Mouse (Mus musculus) midbrain, embryonic 10.5 days (tissue): Measurements from ENCODE around the gene Evl. TPM values are rescaled to one million over a fixed set of nuclear protein-coding genes. Genes with fewer than 3 reads are reported as not detected.

Experiments used
- DNase-seq: peaks from one replicate; pipeline ENCODE4 v3.0.0-alpha.2; 2017; ENCODE audit warnings: low spot score
- H3K27ac ChIP-seq: fragments of 300-500 bp; sonication (generic); replicated peaks from 2 replicates; pipeline ENCODE4 v1.5.1; 2016; ENCODE audit warnings: mild to moderate bottlenecking
- H3K27me3 ChIP-seq: fragments of 300-500 bp; sonication (generic); 2 replicates; pipeline ENCODE4 v1.6.1; 2016; ENCODE audit warnings: low read depth, mild to moderate bottlenecking; ENCODE audit not compliant: poor library complexity, severe bottlenecking
- H3K36me3 ChIP-seq: fragments of 300-500 bp; sonication (generic); 2 replicates; pipeline ENCODE4 v1.6.1; 2016; ENCODE audit warnings: mild to moderate bottlenecking, moderate library complexity
- H3K4me1 ChIP-seq: fragments of 300-500 bp; sonication (generic); 2 replicates; pipeline ENCODE4 v1.6.1; 2016
- H3K4me3 ChIP-seq: fragments of 300-500 bp; sonication (generic); 2 replicates; pipeline ENCODE4 v1.5.1; 2016; ENCODE audit warnings: mild to moderate bottlenecking, moderate library complexity
- H3K9me3 ChIP-seq: fragments of 300-500 bp; sonication (generic); replicated peaks from 2 replicates; pipeline ENCODE4 v1.6.1; 2016; ENCODE audit warnings: mild to moderate bottlenecking
- WGBS: fragments of 180-500 bp; shearing (Covaris S2); methylation state at CpG from one replicate; pipeline ENCODE4 v1.1.7; 2016; 5-methylcytosine and 5-hydroxymethylcytosine counted together
- polyA plus RNA-seq: library from polyadenylated mRNA; unstranded; fragments of >200 nt; fragmentation: Nextera tagmentation; extraction: Ambion mirVana; gene quantifications from 2 replicates; pipeline ENCODE4 v1.2.1, GENCODE M21; 2016

Gene Evl
- polyA plus RNA-seq, 1 experiment from 2014 or later, result 57.7 TPM

DNA sequence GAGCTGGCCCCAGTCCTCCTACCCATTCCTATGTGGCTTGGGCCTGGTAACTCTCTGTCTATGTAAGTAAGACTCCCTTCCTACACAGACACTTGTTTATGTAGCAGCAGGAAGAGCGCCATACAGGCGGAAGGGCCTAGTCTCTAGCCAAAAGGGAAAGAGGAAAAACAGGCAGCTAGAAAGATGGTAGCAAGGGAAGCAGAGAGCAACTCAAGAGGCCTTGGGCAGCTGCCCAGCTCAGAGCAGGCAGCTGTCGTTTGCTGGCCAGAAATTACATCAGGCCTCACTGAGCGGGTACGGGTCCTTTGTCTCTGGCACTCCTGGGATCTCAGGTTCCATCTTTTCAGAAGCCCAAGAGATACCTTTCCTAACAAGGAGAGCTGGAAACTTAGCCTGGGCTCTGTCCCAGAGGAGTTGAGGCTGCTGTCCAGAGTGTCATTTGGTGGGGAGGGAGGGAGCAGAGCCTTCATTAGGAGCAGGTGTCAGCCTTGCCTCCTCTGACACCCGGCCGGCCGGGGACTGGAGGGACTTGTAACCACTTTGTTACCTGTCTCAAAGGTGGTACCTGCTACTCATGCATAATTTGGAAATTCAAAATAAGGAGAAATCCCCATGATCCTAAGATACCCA is 114.2 kb downstream of the Evl start:
- H3K4me3 ChIP-seq, result no peak overlapping the region
- no peaks in the 10 kb centered on the region for H3K27me3 ChIP-seq
- no peak for DNase-seq
- WGBS, result 90% methylated on average over 8 of the region's 8 CpGs
- no peak overlapping the region for H3K27ac ChIP-seq
- H3K9me3 ChIP-seq, result no peaks in the 10 kb centered on the region
- peaks cover 79% of the 10 kb centered on the region for H3K36me3 ChIP-seq
- H3K4me1 ChIP-seq, result 0 out of 2 replicates have a peak, but pooled peaks cover 4% of the 10 kb centered on the region

DNA sequence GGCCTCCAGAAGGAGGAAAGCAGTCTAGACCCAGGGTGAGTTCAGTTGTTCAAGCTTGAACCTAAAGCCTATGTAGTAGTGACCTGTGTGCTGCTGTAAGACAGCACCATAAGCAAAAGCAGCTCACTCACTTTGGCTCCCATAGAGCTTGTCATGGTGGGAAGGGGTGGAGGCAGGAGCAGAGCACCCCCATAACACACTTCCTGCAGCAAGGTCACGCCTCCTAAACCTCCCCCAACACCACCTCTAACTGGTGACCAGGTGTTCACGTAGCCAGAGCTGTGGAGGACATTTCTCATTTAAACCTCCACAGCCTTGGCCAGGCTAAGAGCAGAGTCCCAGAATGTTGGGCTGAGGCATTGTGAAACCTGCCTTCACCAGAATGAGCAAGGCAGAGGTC is 117.0 kb downstream of the Evl start:
- 90% methylated on average over 2 of the region's 2 CpGs for WGBS
- Histone ChIP-seq H3K36me3 (peaks cover 82% of the 10 kb centered on the region), H3K4me1 (no peaks in the 10 kb centered on the region), H3K27me3 (no peaks in the 10 kb centered on the region), H3K9me3 (no peaks in the 10 kb centered on the region), H3K27ac (no peak overlapping the region), H3K4me3 (no peak overlapping the region)
- no peak for DNase-seq

DNA sequence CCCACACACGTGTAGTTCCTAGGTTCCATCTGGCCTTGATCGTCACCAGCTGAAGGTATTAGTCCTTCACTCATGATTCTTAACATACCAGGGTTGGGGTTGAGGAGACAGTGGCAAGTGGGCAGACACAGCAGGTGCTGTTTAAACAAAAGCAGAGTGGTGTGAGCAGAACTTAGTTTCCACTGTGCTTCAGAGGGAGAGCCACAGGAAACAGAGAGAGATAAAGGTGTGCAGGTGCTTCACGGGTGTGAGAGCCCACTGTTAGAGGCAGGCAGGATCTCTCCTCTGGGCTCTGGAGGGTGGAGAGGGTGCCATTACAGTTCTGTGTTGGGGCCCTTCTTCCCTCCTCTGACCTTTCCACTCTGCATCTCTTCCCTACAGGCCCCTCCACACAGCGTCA is 118.4 kb downstream of the Evl start:
- no peaks in the 10 kb centered on the region for H3K9me3 ChIP-seq
- no peak overlapping the region for H3K4me3 ChIP-seq
- H3K4me1 ChIP-seq, result no peaks in the 10 kb centered on the region
- DNase-seq, result no peak
- peaks cover 87% of the 10 kb centered on the region for H3K36me3 ChIP-seq
- 93% methylated on average over 4 of the region's 4 CpGs for WGBS
- no peaks in the 10 kb centered on the region for H3K27me3 ChIP-seq
- H3K27ac ChIP-seq, result no peak overlapping the region

DNA sequence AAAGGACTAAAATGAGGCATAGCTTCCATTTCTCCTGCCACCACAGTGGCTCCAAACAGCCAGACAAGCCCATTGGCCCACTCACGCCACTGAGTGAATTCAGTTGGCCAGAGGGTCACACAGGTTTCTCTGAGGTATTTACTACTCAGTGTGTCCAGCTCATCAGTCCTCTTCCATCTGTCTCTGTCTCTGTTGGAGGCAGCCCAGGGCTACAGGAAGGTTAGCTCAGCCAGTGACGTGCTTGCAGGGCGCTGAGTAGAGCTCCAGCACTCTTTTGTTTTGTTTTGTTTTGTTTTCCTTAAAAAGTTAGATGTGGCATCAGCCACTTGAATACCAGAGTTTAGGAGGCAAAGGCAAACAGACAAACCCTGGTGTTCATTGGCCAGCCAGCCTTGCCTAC is 119.0 kb downstream of the Evl start:
- Histone ChIP-seq H3K4me1 (no peaks in the 10 kb centered on the region), H3K27ac (no peak overlapping the region), H3K9me3 (no peaks in the 10 kb centered on the region), H3K36me3 (peaks cover 93% of the 10 kb centered on the region), H3K4me3 (no peak overlapping the region), H3K27me3 (no peaks in the 10 kb centered on the region)
- no peak for DNase-seq
- 87% methylated on average over 3 of the region's 3 CpGs for WGBS

DNA sequence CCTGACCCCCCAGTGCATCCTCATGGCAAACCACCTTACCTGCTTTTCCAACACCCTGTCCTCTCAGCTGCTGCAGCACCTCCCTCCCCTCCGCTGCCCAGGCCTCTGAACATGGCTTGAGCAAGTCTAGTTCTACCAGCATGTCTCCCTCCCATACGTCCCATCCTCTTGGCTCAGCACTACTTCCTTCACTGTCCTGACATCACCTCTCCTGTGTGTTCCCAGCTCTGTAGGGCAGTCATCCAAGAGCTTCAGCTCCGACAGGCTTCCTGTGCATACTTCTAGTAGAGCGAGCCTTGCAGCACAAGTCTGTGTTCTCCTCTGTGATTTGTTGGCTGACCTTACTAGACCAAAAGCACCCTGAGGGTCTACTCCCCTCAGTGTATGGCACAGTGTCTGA is 120.0 kb downstream of the Evl start:
- no peak for DNase-seq
- H3K36me3 ChIP-seq, result peaks cover 96% of the 10 kb centered on the region
- no peaks in the 10 kb centered on the region for H3K4me1 ChIP-seq
- H3K4me3 ChIP-seq, result no peak overlapping the region
- H3K27ac ChIP-seq, result no peak overlapping the region
- H3K27me3 ChIP-seq, result no peaks in the 10 kb centered on the region
- H3K9me3 ChIP-seq, result no peaks in the 10 kb centered on the region
- WGBS, result 92% methylated on average over 4 of the region's 4 CpGs

DNA sequence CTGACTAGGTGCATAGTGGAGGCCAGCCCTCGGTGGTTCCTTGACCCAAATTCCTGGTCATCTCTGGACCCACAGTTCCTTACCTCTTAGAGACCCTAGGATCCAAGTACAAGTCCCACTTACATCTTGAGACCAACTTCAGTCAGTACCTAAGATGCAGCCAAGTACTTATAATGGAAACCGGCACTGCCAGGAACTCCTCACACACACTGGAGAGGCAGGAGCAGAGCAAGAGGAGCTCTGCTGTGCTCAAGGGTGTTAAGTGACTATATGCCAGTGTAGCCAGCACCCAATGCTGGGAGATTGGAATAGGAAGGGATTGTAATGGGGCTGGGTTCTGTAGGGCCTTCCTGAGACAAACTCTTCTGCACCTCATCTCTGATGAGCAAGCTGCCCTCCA is 120.4 kb downstream of the Evl start:
- H3K4me1 ChIP-seq, result no peaks in the 10 kb centered on the region
- no peak for DNase-seq
- no peak overlapping the region for H3K27ac ChIP-seq
- WGBS, result 94% methylated on average over 2 of the region's 2 CpGs
- peaks cover 96% of the 10 kb centered on the region for H3K36me3 ChIP-seq
- H3K27me3 ChIP-seq, result no peaks in the 10 kb centered on the region
- H3K9me3 ChIP-seq, result no peaks in the 10 kb centered on the region
- H3K4me3 ChIP-seq, result no peak overlapping the region

DNA sequence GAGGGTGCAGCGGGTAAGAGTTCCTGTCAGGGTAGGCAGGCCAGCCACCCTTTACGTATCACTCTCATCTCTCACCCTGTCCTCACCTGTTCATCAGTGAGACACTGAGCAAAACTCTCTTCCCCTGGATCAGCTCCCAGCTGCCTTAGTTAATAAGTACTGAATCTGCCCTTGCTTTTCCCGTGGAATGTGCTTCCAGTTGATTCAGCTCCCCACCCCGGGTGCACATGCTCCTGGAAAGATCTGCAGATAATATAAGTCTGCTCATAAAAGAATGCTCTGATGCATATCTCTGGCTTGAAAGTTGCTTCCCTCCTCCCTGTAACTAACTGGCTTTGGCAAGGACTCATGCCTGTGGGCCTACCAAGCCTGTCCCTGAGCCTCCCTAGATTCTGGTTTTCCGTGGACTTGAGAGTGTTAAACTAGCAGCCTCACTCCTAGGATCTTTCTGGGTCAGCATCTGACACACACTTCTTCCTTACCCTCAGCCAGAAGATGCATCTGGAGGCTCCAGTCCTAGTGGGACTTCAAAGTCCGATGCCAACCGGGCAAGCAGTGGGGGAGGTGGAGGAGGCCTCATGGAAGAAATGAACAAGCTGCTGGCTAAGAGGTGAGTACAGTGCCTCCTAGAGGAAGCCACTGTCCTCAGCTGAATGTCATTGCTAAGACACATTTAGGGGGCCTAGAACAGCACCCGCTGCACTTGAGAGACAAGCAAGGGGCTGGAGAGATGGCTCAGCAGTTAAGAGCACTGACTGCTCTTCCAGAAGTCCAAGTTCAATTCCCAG is 121.3 kb downstream of the Evl start:
- no peaks in the 10 kb centered on the region for H3K9me3 ChIP-seq

DNA sequence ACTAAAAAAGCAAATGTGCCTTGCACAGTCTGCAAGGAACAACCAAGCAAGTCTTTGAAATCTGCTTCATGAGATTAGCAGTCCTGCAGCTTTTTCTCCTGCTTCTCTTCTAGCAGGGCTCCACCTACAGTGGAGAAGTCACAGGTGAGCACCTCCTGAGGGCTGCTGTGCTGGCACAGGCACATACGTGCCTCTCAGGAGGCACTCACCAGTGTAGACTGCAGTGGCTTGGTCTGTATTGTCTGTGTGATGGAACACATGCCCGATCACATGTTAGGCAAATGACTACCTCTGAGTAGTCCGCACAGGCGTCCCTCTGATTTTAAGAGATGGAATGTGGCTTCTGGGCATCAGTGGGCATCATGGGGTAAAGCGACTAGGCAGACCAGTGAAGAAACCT is 122.6 kb downstream of the Evl start:
- H3K4me3 ChIP-seq, result no peak overlapping the region
- no peaks in the 10 kb centered on the region for H3K9me3 ChIP-seq
- peaks cover 96% of the 10 kb centered on the region for H3K36me3 ChIP-seq
- H3K27me3 ChIP-seq, result no peaks in the 10 kb centered on the region
- 91% methylated on average over 5 of the region's 5 CpGs for WGBS
- no peak overlapping the region for H3K27ac ChIP-seq
- H3K4me1 ChIP-seq, result no peaks in the 10 kb centered on the region
- no peak for DNase-seq

More for the DNA sequence above, 121.3 kb downstream of the Evl start:
- H3K4me1 ChIP-seq, result no peaks in the 10 kb centered on the region
- H3K36me3 ChIP-seq, result peaks cover 96% of the 10 kb centered on the region
- H3K4me3 ChIP-seq, result no peak overlapping the region
- H3K27me3 ChIP-seq, result no peaks in the 10 kb centered on the region
- 88% methylated on average over 8 of the region's 8 CpGs for WGBS
- H3K27ac ChIP-seq, result peak overlapping the region; percentile 17; the same call in 1 of the 2 replicates
- DNase-seq, result no peak

DNA sequence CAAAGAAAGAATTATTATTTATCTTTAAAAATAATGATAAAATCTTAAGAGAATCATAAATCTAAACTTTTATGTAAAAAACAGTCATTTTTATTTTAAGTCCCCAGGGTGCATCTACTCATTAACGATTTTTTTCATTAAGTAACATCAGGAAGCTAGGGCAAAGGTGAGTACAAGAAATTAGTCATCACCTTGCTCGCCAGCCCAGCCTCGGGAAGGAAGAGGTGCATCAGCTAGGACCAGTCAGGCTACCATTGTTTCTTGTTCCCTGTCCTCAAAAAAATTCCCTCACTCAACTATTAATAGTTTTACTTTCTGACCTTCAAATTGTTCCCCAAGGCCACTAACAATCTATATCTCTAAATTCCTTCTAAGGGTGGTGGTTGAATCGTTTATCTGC is 123.8 kb downstream of the Evl start:
- H3K36me3 ChIP-seq, result peaks cover 98% of the 10 kb centered on the region
- H3K4me1 ChIP-seq, result no peaks in the 10 kb centered on the region
- 90% methylated on average over 4 of the region's 4 CpGs for WGBS
- DNase-seq, result no peak
- no peaks in the 10 kb centered on the region for H3K27me3 ChIP-seq
- H3K4me3 ChIP-seq, result no peak overlapping the region
- no peaks in the 10 kb centered on the region for H3K9me3 ChIP-seq
- H3K27ac ChIP-seq, result no peak overlapping the region

DNA sequence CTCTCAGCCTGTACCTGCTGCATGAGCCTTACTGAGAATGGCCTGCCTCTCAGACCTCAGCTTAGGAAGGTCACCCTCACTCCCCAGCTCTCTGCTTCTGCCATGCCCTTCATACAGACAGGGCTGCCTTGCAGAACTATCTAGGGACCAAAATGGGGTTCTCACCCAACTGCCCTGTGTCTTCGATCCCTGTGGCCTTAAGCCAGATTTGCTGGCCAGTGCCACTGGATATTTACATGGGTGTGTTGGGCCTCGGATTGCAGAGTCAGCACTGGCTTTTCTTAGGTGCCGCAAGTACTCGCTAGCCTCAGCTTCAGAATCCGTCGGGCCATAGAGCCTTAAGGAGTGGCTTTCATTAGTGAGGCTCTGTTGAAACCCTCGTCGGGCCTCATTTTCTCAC is 126.3 kb downstream of the Evl start:
- H3K36me3 ChIP-seq, result peaks cover 98% of the 10 kb centered on the region
- no peak for DNase-seq
- H3K4me3 ChIP-seq, result no peak overlapping the region
- no peaks in the 10 kb centered on the region for H3K27me3 ChIP-seq
- H3K9me3 ChIP-seq, result no peaks in the 10 kb centered on the region
- no peak overlapping the region for H3K27ac ChIP-seq
- H3K4me1 ChIP-seq, result no peaks in the 10 kb centered on the region
- 94% methylated on average over 8 of the region's 8 CpGs for WGBS

DNA sequence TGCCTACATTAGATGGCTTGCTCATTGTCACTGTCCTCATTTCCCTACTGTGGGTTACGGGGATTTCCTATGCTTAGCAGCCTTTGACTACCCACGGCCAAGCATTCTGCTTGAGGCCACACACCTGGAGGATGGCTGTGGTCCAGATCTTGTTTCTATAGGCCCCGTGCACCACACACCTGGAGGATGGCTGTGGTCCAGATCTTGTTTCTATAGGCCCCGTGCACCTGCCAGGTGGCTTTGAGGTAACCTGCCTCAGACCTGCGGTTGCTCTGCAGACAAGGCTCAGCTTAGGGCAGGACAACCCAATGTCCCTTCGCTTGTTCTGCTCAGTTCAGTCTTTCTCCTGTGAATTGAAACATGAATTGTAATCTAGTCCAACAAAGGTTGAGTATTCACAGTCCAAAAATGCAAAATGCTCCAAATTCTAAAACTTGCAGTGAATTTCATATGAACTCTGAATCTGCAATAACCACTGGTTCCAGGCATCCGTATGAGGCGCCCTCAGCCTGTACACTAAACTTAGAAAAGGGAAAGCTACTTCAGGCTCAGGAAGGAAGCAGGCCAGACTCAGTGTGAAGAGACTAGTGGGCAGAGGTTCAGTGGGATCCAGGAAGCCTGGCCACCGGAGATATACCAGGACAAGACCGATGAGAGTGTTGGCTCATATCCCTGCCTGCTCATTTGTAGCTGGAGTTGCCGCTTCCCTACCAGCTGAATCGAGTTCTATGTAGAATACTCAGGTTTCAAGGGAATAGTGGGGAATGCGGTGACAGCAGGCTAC is 127.9 kb downstream of the Evl start:
- Histone ChIP-seq H3K4me3 (no peak overlapping the region), H3K9me3 (no peaks in the 10 kb centered on the region), H3K27ac (no peak overlapping the region), H3K27me3 (no peaks in the 10 kb centered on the region), H3K4me1 (no peaks in the 10 kb centered on the region), H3K36me3 (peaks cover 98% of the 10 kb centered on the region)
- 94% methylated on average over 13 of the region's 13 CpGs for WGBS
- DNase-seq, result no peak

DNA sequence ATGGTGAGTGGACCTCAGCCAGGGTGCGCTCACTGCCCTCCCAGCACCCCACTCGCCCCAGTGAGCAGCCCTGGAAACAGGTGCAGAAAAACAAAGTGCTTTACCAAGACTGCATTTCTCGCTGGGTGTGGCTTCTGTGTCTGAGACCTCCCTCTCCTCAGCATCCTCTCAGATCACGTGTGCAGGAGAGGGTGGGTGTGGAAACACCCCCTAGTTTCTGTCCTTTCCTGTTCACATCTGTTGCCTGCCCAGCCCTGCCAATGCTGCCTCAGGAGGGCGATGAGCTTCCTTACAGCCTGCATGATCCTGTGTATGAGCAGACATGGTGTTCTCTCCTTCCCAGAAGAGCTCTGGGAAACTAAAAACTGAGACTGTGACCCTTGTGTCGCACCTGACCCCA is 131.9 kb downstream of the Evl start:
- Histone ChIP-seq H3K27ac (no peak overlapping the region), H3K27me3 (no peaks in the 10 kb centered on the region), H3K4me1 (peaks cover 17% of the 10 kb centered on the region), H3K36me3 (peaks cover 93% of the 10 kb centered on the region), H3K9me3 (no peaks in the 10 kb centered on the region), H3K4me3 (no peak overlapping the region)
- DNase-seq, result no peak
- WGBS, result 75% methylated on average over 6 of the region's 6 CpGs

DNA sequence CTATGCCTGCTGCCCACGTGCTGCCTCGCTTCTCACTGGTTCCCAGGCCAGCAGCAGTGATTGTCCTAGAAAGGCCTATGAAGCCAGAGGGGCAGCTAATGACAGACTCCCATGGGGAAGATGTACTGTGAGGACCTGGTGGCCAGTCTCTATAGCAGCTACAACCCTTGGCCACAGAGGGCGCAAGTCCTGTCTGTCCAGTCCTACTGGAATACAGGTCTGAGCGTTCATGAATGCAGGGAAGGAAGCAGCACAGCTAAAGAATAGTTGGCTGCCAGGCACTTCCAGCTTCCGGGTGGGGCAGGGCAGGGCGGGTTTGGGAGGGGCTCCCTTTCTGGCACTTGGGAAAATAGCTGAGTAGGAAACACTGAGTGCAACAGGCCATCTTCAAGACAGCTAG is 132.4 kb downstream of the Evl start:
- H3K36me3 ChIP-seq, result peaks cover 88% of the 10 kb centered on the region
- DNase-seq, result no peak
- no peaks in the 10 kb centered on the region for H3K9me3 ChIP-seq
- 71% methylated on average over 6 of the region's 6 CpGs for WGBS
- H3K4me3 ChIP-seq, result no peak overlapping the region
- H3K4me1 ChIP-seq, result peaks cover 17% of the 10 kb centered on the region
- no peaks in the 10 kb centered on the region for H3K27me3 ChIP-seq
- no peak overlapping the region for H3K27ac ChIP-seq
